Mouse (Mus musculus): ENCODE data around the gene 1110051M20Rik. TPM values are rescaled to one million over a fixed set of nuclear protein-coding genes. Genes with fewer than 3 reads are reported as not detected.

1110051M20Rik gene
- polyA plus RNA-seq, 1 experiment: 19.3 TPM

DNA sequence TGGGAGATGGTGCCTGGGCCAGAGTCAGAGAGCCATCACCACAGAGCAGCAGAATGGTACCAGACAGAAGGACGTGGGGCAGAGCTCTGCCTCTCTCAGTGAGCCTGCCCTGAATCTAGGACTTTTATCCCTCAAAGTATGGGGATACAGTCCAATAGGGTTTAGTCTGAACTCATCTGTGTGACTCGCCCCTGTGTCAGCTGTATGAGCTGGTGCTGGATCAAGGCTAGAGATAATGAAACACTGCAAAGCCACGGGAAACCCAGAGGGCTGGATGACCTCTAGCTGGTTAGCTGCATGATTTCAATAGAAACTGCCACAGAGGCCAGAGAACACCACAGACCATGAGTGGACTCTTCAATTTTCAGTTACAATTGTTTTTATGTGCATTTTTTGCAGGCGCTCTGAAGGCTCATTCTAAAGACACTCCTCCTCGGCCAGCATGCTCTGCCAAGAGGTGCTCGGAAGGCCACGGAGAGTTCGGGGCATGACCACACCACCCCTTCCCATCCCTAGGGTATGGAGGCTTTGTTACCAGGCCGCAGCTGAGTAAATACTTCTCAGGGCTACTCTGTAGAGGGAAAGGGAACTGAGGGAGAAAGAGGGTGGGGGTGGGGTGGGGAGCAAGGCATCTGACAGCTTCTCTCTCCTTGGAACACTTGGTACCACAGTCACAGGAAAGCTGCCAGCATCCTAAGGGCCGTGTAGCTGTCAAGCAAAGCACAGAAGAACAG, 131.8 kb downstream of the 1110051M20Rik start:
- no peak overlapping the region for H3K9ac ChIP-seq (ENCODE audit: low read depth, poor library complexity, severe bottlenecking)
- no peak overlapping the region for H3K4me3 ChIP-seq (ENCODE audit: low read depth, low read length)
- TF ChIP-seq POLR2A (IDR thresholded peaks at IDR 0.05; ENCODE audit: insufficient read depth, low read length): no peak
- TF ChIP-seq EP300 (IDR thresholded peaks at IDR 0.05; ENCODE audit: insufficient read depth, low read depth, low read length): no peak
- TF ChIP-seq CTCF (IDR thresholded peaks at IDR 0.05; ENCODE audit: low read depth, low read length): no peak
- H3K27me3 ChIP-seq (ENCODE audit: control insufficient read depth, insufficient read depth, low read length, poor library complexity, severe bottlenecking): no peaks in the 10 kb centered on the region
- no peaks in the 10 kb centered on the region for H3K9me3 ChIP-seq (replicated peaks; ENCODE audit: control insufficient read depth, insufficient read depth, low read length, poor library complexity, severe bottlenecking)
- H3K36me3 ChIP-seq (ENCODE audit: control insufficient read depth, insufficient read depth, low read length, poor library complexity, severe bottlenecking): no peaks in the 10 kb centered on the region
- H3K4me1 ChIP-seq (ENCODE audit: control insufficient read depth, insufficient read depth, low read length): no peaks in the 10 kb centered on the region
- H3K27ac ChIP-seq (ENCODE audit: insufficient read depth, low read length): no peak overlapping the region

- Histone ChIP-seq H3K9ac (ENCODE audit: low read depth, poor library complexity, severe bottlenecking) (no peak overlapping the region), H3K4me3 (ENCODE audit: low read depth, low read length) (no peak overlapping the region), H3K4me1 (ENCODE audit: control insufficient read depth, insufficient read depth, low read length) (no peaks in the 10 kb centered on the region), H3K9me3 (replicated peaks; ENCODE audit: control insufficient read depth, insufficient read depth, low read length, poor library complexity, severe bottlenecking) (no peaks in the 10 kb centered on the region), H3K27ac (ENCODE audit: insufficient read depth, low read length) (no peak overlapping the region), H3K27me3 (ENCODE audit: control insufficient read depth, insufficient read depth, low read length, poor library complexity, severe bottlenecking) (no peaks in the 10 kb centered on the region), H3K36me3 (ENCODE audit: control insufficient read depth, insufficient read depth, low read length, poor library complexity, severe bottlenecking) (no peaks in the 10 kb centered on the region)
- TF ChIP-seq CTCF (IDR thresholded peaks at IDR 0.05; ENCODE audit: low read depth, low read length) (no peak), POLR2A (IDR thresholded peaks at IDR 0.05; ENCODE audit: insufficient read depth, low read length) (no peak), EP300 (IDR thresholded peaks at IDR 0.05; ENCODE audit: insufficient read depth, low read depth, low read length) (no peak)
Measured at GRCm38 (mm10) chr2:91309546-91309945, 135.0 kb downstream of the 1110051M20Rik start.

DNA sequence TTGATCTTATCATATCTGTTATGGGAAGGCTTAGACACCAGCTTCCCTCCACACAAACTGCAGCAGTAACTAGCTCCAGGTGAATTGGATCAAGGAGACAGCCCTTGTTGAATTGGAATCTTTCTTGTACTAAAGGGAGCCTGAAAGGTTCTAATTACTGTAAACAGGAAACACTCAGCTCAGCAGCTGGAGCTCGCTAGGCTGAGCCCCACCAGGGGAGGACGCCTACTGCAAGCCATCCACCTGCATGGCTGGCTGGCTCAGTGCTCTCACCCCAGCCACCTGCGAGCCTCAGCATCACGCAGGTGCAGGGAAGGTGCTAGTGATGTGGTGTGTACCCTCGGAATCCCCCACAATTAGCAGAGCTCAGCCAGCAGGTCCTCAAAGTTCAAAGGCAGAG, 135.8 kb downstream of the 1110051M20Rik start:
- H3K27me3 ChIP-seq (ENCODE audit: control insufficient read depth, insufficient read depth, low read length, poor library complexity, severe bottlenecking): no peaks in the 10 kb centered on the region
- TF ChIP-seq CTCF (IDR thresholded peaks at IDR 0.05; ENCODE audit: low read depth, low read length) (no peak), EP300 (IDR thresholded peaks at IDR 0.05; ENCODE audit: insufficient read depth, low read depth, low read length) (no peak), POLR2A (IDR thresholded peaks at IDR 0.05; ENCODE audit: insufficient read depth, low read length) (no peak)
- no peak overlapping the region for H3K4me3 ChIP-seq (ENCODE audit: low read depth, low read length)
- no peaks in the 10 kb centered on the region for H3K4me1 ChIP-seq (ENCODE audit: control insufficient read depth, insufficient read depth, low read length)
- no peak overlapping the region for H3K27ac ChIP-seq (ENCODE audit: insufficient read depth, low read length)
- no peak overlapping the region for H3K9ac ChIP-seq (ENCODE audit: low read depth, poor library complexity, severe bottlenecking)
- no peaks in the 10 kb centered on the region for H3K9me3 ChIP-seq (replicated peaks; ENCODE audit: control insufficient read depth, insufficient read depth, low read length, poor library complexity, severe bottlenecking)
- no peaks in the 10 kb centered on the region for H3K36me3 ChIP-seq (ENCODE audit: control insufficient read depth, insufficient read depth, low read length, poor library complexity, severe bottlenecking)

- Histone ChIP-seq H3K4me3 (ENCODE audit: low read depth, low read length) (no peak overlapping the region), H3K27ac (ENCODE audit: insufficient read depth, low read length) (no peak overlapping the region), H3K36me3 (ENCODE audit: control insufficient read depth, insufficient read depth, low read length, poor library complexity, severe bottlenecking) (no peaks in the 10 kb centered on the region), H3K9me3 (replicated peaks; ENCODE audit: control insufficient read depth, insufficient read depth, low read length, poor library complexity, severe bottlenecking) (no peaks in the 10 kb centered on the region), H3K4me1 (ENCODE audit: control insufficient read depth, insufficient read depth, low read length) (no peaks in the 10 kb centered on the region), H3K27me3 (ENCODE audit: control insufficient read depth, insufficient read depth, low read length, poor library complexity, severe bottlenecking) (no peaks in the 10 kb centered on the region), H3K9ac (ENCODE audit: low read depth, poor library complexity, severe bottlenecking) (no peak overlapping the region)
- no peak for TF ChIP-seq POLR2A (IDR thresholded peaks at IDR 0.05; ENCODE audit: insufficient read depth, low read length)
- no peak for TF ChIP-seq CTCF (IDR thresholded peaks at IDR 0.05; ENCODE audit: low read depth, low read length)
- no peak for TF ChIP-seq EP300 (IDR thresholded peaks at IDR 0.05; ENCODE audit: insufficient read depth, low read depth, low read length)
Measured at GRCm38 (mm10) chr2:91306589-91306988, 137.9 kb downstream of the 1110051M20Rik start.

DNA sequence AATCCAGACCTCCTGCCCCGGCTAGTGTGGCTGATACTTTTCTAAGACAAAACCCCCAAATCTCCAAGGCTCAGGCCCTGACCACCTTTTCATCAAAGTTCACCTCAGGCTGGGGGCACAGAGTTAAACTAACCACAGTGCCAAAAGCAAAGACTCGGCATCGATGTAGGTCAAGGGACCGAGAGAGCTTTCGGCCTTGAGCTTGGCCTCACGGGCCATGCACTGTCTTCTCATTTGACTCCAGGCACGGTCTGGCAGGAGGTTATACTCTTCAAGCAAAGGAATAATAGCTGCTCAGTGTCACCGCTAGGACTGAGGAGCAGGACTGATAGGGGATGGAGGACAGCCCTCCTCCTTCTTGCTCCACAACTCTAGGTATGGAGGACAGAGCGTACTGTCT, 138.6 kb downstream of the 1110051M20Rik start:
- Histone ChIP-seq H3K36me3 (ENCODE audit: control insufficient read depth, insufficient read depth, low read length, poor library complexity, severe bottlenecking) (no peaks in the 10 kb centered on the region), H3K4me3 (ENCODE audit: low read depth, low read length) (no peak overlapping the region), H3K9ac (ENCODE audit: low read depth, poor library complexity, severe bottlenecking) (no peak overlapping the region), H3K27ac (ENCODE audit: insufficient read depth, low read length) (no peak overlapping the region), H3K9me3 (replicated peaks; ENCODE audit: control insufficient read depth, insufficient read depth, low read length, poor library complexity, severe bottlenecking) (no peaks in the 10 kb centered on the region), H3K27me3 (ENCODE audit: control insufficient read depth, insufficient read depth, low read length, poor library complexity, severe bottlenecking) (no peaks in the 10 kb centered on the region), H3K4me1 (ENCODE audit: control insufficient read depth, insufficient read depth, low read length) (no peaks in the 10 kb centered on the region)
- TF ChIP-seq CTCF (IDR thresholded peaks at IDR 0.05; ENCODE audit: low read depth, low read length) (no peak), POLR2A (IDR thresholded peaks at IDR 0.05; ENCODE audit: insufficient read depth, low read length) (no peak), EP300 (IDR thresholded peaks at IDR 0.05; ENCODE audit: insufficient read depth, low read depth, low read length) (no peak)

- no peaks in the 10 kb centered on the region for H3K27me3 ChIP-seq (ENCODE audit: control insufficient read depth, insufficient read depth, low read length, poor library complexity, severe bottlenecking)
- TF ChIP-seq POLR2A (IDR thresholded peaks at IDR 0.05; ENCODE audit: insufficient read depth, low read length) (no peak), CTCF (IDR thresholded peaks at IDR 0.05; ENCODE audit: low read depth, low read length) (no peak), EP300 (IDR thresholded peaks at IDR 0.05; ENCODE audit: insufficient read depth, low read depth, low read length) (no peak)
- no peaks in the 10 kb centered on the region for H3K4me1 ChIP-seq (ENCODE audit: control insufficient read depth, insufficient read depth, low read length)
- no peaks in the 10 kb centered on the region for H3K36me3 ChIP-seq (ENCODE audit: control insufficient read depth, insufficient read depth, low read length, poor library complexity, severe bottlenecking)
- no peak overlapping the region for H3K4me3 ChIP-seq (ENCODE audit: low read depth, low read length)
- H3K9ac ChIP-seq (ENCODE audit: low read depth, poor library complexity, severe bottlenecking): no peak overlapping the region
- H3K9me3 ChIP-seq (replicated peaks; ENCODE audit: control insufficient read depth, insufficient read depth, low read length, poor library complexity, severe bottlenecking): no peaks in the 10 kb centered on the region
- no peak overlapping the region for H3K27ac ChIP-seq (ENCODE audit: insufficient read depth, low read length)
Measured at GRCm38 (mm10) chr2:91302845-91303244, 141.7 kb downstream of the 1110051M20Rik start.
